Mouse (Mus musculus) frontal cortex, postnatal 36 days (tissue): ENCODE results near the gene Gdf7.

ENCODE experiments used
- DNase-seq, 2 experiments: peaks; one replicate each; pipeline ENCODE4 v3.0.0; 2022; ENCODE audit warnings: low spot score in 2 of 2

The Gdf7 gene

DNA sequence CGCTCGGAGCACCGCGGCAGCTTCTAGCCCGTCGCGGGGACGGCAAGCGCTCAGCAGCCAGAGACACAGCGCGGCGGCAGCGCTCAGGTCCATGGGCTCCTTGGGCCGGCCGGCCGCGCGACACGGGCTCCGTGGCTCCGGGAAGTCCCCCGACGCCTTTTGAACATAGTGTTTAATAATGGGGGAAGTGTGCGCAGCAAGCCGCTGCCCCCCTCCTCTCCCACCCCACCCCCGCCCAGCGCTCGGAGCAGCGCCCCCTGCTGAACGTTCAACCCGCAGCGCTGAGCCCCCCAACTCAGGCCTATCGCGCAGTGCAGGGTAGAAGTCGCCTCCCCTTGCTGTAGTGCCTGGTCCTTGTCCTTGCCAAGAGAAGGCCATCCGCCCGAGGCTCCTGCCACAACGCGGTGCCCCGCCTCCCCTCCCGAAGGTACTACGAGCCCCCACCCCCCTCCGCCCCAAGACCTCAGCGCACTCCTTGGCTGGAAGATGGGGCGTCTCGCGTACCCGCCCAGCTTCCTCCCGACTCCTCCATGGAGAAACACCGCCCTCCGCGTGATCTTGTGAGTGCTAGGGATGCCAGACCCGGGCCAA lies at the start of gene Gdf7:
Gene Gdf7, minus strand, starts transcription at position 114 of the 591 bp plus-strand sequence.
- DNase-seq: no peak

- no peak for DNase-seq
These were observed 49.5 kb upstream of the Gdf7 start for GRCm38 (mm10) chr12:8351025-8351903.

DNA sequence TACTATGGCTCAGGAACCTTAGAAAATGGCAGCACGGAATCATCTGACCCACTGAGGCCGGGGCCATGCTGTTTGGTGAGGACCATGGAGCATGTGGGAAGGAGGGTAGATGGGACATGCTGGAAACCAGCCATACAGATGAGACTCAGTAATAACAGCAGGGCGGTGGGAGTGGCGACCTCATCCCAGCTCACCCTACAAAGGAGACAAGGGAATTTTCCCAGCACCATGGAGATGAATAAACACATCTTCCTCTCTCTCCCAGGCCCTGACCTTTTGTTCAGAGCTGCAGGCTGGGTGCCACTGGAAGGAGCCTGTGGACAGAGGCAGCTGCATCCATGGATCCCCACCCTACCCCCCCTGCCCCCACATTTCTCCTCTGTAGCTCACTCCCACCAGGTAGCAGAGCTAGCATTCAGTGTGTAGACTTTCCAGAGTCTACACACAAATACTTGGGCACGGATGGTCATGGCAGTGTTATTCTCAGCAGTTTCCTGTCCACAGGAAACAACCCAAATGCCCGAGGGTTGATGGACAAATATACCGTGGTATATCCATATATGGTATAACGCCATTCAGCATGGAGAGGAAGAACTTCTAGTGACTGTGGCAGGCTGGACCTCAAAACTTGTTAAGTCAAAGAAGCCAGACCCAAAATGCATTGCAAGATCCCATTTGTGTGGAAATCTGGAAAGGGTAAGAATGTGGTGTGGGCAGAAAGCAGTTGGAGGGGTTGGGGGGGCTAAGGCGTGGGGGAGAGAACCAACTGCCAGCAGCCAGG lies 47.2 kb upstream of the Gdf7 start:
- DNase-seq: no peak

- no peak for DNase-seq
These were observed 46.1 kb upstream of the Gdf7 start for GRCm38 (mm10) chr12:8347746-8348462.

DNA sequence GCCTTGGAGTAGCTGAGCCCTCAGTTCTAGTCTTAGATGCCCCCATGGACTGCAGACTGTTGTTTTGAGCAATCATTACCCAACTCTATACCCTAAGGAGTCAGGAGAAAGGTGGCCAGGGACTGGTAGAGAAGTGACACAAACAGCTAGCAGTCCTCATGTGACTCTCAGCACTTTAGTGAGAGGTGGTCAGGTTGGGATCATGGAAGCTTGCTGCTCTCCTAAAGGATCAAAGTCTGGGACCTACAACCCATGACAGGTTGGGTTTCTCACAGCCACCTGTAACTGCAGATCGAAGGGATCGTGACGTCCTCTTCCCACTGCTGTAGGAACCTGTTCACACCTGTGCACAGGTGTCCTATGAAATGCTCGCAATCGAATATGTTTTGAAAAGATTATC lies 43.8 kb upstream of the Gdf7 start:
- DNase-seq: no peak

DNA sequence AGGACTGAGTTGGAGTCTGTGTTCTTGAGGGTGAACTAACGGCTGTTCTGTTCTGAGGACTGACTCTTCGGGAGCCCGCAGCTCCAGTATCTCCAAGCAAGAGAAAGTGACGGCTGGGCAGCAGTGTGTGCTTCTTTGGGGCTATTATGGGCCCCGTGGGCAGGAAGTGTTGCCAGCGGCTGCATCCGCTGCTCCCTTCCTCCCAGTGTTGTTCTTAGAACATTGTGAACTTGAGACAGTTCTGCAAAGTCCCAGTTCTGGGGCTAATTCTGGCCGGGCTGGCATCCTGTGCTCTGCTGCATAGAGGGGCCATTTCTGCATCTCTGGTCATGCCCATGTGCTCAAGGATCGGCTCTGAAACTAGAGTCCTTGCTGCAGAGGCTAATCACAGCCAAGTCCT lies 43.1 kb upstream of the Gdf7 start:
- DNase-seq: peak; percentile 80 to 82

DNA sequence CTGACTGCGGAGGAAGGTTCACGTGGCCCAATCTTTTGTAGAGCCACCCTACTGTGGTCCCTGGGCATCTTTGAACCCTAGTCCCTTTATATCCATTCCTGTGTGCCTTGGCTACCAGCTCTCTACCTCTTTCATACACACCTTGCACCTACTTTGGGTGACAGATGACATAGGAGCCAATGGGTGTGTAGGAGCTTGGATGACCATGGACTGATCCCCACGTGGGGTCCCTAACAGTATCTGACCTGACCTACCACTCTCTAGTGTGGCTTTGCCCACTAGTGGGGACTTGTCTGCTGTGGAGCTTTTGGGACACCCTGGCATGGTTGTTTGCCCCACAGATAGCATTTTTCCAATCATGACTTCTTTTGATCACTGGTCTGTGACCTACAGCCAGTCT lies 41.6 kb upstream of the Gdf7 start:
- no peak for DNase-seq

- no peak for DNase-seq
These were observed 39.3 kb upstream of the Gdf7 start for GRCm38 (mm10) chr12:8341008-8341407.

DNA sequence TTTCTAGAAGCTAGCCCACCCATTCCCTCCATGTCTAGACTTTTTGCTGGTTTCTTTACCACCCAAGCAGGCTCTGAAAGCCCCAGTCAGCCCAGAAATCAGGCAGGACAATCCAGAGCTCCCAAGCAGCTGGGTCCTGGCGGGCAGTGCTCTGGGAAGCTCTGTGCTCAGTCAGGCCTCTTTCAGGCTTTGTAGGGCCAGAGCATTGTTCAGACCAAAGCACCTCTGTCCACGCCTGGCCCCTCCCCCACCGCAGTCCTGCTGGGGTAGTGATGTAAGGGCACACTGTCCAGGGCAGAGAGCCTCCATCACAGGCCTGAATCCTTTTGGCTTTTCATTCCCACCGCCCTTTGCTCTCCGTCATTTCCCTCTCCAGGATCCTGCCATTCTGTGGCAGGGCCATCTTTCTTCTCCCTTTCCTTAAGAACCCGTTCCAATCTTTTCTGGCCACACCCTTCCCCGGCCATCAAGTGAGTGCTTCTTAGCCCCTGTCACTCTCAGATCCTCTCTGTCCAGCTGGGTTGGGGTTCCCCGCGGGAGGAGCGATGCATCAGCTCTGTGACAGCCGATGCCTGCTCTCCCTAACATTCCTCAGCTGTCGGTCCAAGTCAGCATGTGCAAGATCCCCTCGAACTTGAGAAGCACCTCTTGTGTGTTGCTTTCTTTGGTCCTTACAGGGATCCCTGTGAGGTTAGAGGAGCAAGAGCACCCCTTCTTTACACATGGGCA lies 38.0 kb upstream of the Gdf7 start:
- DNase-seq: no peak

GRCm38 (mm10) chr12:8338918-8339317 lies 37.2 kb upstream of the Gdf7 start:
- no peak for DNase-seq

- no peak for DNase-seq
These were observed 36.7 kb upstream of the Gdf7 start for GRCm38 (mm10) chr12:8338491-8338890.

DNA sequence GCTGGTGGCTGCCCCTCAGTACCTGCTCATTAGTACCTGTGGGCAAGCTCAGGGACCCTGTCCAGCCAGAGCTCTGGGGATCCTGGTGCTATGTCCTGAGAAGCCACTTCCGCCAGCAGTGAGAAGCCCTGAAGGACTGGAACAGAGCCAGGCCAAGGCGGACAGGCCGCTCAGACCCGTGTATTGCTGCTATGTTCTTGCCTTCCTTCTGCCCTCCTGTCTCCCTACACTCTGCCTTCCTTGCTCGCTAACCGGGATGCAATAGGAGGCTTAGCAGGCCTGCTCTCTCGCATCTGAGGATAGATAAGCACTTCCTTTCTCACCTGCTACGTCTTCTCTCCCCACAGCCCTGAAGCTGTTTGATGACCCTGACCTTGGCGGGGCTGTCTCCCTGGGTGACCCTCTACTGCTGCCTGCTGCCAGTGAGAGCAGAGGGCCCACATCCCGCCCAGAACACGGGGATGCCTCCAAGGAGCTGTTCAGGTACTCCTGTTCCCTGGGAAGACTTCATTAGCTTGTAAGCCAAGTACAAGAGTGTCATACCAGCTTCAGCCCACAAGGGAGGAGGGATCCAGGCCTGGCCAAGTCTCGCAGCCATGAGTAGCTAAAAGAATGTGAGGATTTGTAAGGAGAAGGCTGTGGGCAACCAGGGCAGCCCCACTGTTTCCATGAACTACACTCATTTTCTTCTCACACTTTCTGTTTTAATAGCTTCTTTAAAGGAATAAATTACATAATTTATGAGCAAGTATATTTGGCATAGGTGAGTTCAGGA lies 35.7 kb upstream of the Gdf7 start:
- DNase-seq: no peak

DNA sequence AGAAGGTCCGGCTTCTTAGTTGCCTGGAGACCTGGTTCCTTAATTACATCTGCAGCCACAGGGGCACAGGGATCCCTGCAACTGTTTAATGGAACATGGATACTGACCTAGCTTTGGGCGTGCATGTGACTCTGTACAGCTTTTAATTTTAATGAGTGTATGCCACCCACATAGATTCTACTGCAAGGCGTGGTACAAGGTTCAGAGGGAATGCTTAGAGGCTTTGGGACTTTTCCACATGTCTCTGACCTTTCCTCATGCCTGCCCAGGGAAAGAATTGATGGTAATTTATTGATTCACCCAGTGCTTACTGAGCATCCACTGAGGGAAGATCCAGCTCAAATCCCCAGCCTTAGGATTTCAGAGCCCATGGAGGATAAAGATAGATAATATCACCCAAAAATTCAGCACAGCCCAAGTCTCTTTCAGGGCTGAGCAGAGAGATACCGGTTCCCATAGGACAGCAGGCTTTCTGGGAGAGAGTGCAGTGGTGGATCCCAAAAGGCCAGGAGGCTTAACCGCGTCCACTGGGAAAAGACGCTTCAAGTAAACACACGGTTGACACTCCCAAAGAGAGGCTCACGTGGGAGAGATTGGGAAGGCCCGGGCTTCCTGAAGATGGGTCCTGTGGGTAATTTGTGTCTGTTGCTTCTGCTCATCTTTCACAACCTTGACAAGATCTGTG lies 35.0 kb upstream of the Gdf7 start:
- DNase-seq: no peak

GRCm38 (mm10) chr12:8335503-8335902 lies 33.7 kb upstream of the Gdf7 start:
- no peak for DNase-seq

- no peak for DNase-seq
These were observed 32.5 kb upstream of the Gdf7 start for GRCm38 (mm10) chr12:8334261-8334660.

- DNase-seq: no peak
These were observed 31.9 kb upstream of the Gdf7 start for GRCm38 (mm10) chr12:8333617-8334016.

DNA sequence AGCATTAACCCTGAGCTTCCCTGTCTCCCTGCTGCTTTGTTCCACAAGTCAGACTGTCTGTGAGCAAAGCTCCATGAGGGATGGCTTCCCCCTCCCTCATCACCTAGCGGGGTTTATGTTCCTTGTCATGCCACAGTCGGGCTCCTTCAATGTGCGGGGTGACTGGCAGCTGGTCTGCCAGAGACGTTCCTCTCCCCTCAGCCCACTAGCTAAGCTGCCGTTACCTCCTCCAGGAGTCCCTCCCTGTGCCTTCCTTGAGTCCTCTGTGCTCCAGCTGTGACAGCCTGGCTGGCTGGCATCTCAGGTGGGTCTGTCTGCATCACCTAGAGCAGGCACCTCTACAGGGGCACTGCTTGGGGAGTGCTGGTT lies 30.4 kb upstream of the Gdf7 start:
- DNase-seq: no peak

DNA sequence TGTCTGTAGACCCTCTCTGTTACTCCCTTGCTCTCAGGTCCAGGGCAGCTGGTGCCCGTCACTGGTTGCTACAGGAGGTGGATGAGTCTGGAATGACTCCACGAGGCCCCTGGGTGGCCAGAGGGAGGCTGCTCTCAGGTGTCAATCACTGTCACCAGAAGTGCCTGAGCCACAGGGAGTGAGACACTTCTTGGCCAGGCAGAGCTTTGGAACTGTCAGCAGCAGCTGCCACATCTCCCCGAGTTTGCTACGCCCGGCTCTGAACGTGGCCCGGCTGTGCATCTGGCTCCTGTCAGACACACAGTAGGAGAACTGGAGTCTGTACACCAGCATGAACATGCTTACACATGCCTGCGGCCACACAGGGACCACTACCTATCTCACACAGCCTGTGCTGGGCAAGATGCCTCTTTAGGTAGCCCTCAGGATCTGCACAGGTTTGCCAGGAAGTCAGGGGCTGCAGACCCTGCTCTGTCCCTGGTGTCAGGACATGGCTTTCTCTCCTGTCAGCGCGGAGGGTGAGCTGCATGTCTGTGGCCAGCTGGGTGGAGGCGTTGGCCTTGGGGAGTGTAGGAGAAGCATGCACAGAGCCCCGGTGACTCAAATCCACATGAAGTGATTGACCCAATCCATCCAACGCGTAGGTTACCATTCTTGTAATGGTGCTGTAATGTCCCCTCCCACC lies 29.9 kb upstream of the Gdf7 start:
- no peak for DNase-seq

GRCm38 (mm10) chr12:8329236-8329635 lies 27.5 kb upstream of the Gdf7 start:
- no peak for DNase-seq
